8 mouse cellular contexts compared by ENCODE assay signal in genomic region chr17:45556514-45557245, GRCm38 (mm10). TPM values are rescaled to one million over a fixed set of nuclear protein-coding genes. Genes with fewer than 3 reads are reported as not detected.
DNase-seq lines count a peak whose midpoint lies in the region; ATAC-seq lines count a peak whose summit lies in the region.

No protein-coding gene starts in this region.

- peak overlapping the region; percentile 94 for H3K4me2 ChIP-seq in lung, embryonic 15.5 days
- H3K4me2 ChIP-seq in forebrain, embryonic 14.5 days (ENCODE audit: low read length) = peak overlapping the region; percentile 95
- H3K4me2 ChIP-seq in liver, embryonic 12.5 days = peak overlapping the region; percentile 84
- H3K4me2 ChIP-seq in stomach, embryonic 15.5 days = peak overlapping the region; percentile 95

- DNase-seq in lung, postnatal 25 days (ENCODE audit: low spot score) = no peak
- DNase-seq in forebrain, embryonic 14.5 days (ENCODE audit: low spot score) = no peak
- no peak for DNase-seq in layer of hippocampus, adult 11-12 months (ENCODE audit: low spot score)
- DNase-seq in left cerebral cortex, postnatal 4 days = no peak
- DNase-seq in layer of hippocampus, adult 18-20 months (ENCODE audit: low spot score in 2 of 2) = no peak

- peaks cover 28% of the 10 kb centered on the region for H3K27me3 ChIP-seq in lung, embryonic 15.5 days
- peaks cover 7% of the 10 kb centered on the region; the same call in 1 of the 2 replicates for H3K27me3 ChIP-seq in forebrain, embryonic 14.5 days (replicated peaks; ENCODE audit: control insufficient read depth, insufficient read depth, low read length)
- H3K27me3 ChIP-seq in liver, embryonic 12.5 days (replicated peaks) = peaks cover 53% of the 10 kb centered on the region
- peaks cover 10% of the 10 kb centered on the region for H3K27me3 ChIP-seq in stomach, embryonic 15.5 days (replicated peaks)

- intact Hi-C loops in left cerebral cortex, postnatal 4 days (cut with DNase I) = no loop called here

- H3K36me3 ChIP-seq in lung, embryonic 15.5 days = no peaks in the 10 kb centered on the region
- H3K36me3 ChIP-seq in forebrain, embryonic 14.5 days (ENCODE audit: control insufficient read depth, insufficient read depth, low read length) = no peaks in the 10 kb centered on the region
- H3K36me3 ChIP-seq in liver, embryonic 12.5 days = peaks cover 5% of the 10 kb centered on the region; the same call in 1 of the 2 replicates
- no peaks in the 10 kb centered on the region for H3K36me3 ChIP-seq in stomach, embryonic 15.5 days

- H3K4me1 ChIP-seq in lung, embryonic 15.5 days = peaks cover 10% of the 10 kb centered on the region
- H3K4me1 ChIP-seq in forebrain, embryonic 14.5 days (ENCODE audit: control insufficient read depth, insufficient read depth, low read length) = no peaks in the 10 kb centered on the region
- H3K4me1 ChIP-seq in liver, embryonic 12.5 days = peaks cover 31% of the 10 kb centered on the region
- H3K4me1 ChIP-seq in stomach, embryonic 15.5 days = peaks cover 10% of the 10 kb centered on the region; the same call in 1 of the 2 replicates

- no peak overlapping the region for H3K27ac ChIP-seq in lung, embryonic 15.5 days
- H3K27ac ChIP-seq in forebrain, embryonic 14.5 days (ENCODE audit: low read depth, low read length) = no peak overlapping the region
- H3K27ac ChIP-seq in liver, embryonic 12.5 days = no peak overlapping the region
- H3K27ac ChIP-seq in stomach, embryonic 15.5 days = no peak overlapping the region

- H3K9ac ChIP-seq in lung, embryonic 15.5 days = no peak overlapping the region
- H3K9ac ChIP-seq in forebrain, embryonic 14.5 days (ENCODE audit: low read length) = no peak overlapping the region
- peak overlapping the region; percentile 54; the same call in 1 of the 2 replicates for H3K9ac ChIP-seq in liver, embryonic 12.5 days
- H3K9ac ChIP-seq in stomach, embryonic 15.5 days = no peak overlapping the region

- H3K9me3 ChIP-seq in lung, embryonic 15.5 days = no peaks in the 10 kb centered on the region
- H3K9me3 ChIP-seq in forebrain, embryonic 14.5 days (replicated peaks; ENCODE audit: control insufficient read depth, low read length) = no peaks in the 10 kb centered on the region
- no peaks in the 10 kb centered on the region for H3K9me3 ChIP-seq in liver, embryonic 12.5 days (replicated peaks)
- no peaks in the 10 kb centered on the region for H3K9me3 ChIP-seq in stomach, embryonic 15.5 days

- H3K4me3 ChIP-seq in lung, embryonic 15.5 days = peak overlapping the region; percentile 55
- 0 out of 2 replicates have a peak overlapping the region, but pooled peaks have one; percentile 58 for H3K4me3 ChIP-seq in forebrain, embryonic 14.5 days (ENCODE audit: low read depth, low read length)
- peak overlapping the region; percentile 58 for H3K4me3 ChIP-seq in liver, embryonic 12.5 days
- H3K4me3 ChIP-seq in stomach, embryonic 15.5 days (replicated peaks) = peak overlapping the region; percentile 57

- ATAC-seq in lung, embryonic 15.5 days (ENCODE audit: borderline replicate concordance, extremely low read depth, low FRiP score, low TSS enrichment) = no peak
- no peak for ATAC-seq in forebrain, embryonic 14.5 days
- no peak for ATAC-seq in liver, embryonic 12.5 days
- ATAC-seq in stomach, embryonic 15.5 days (ENCODE audit: insufficient read depth, low FRiP score, low read depth) = no peak

- WGBS in lung, embryonic 15.5 days = 52% methylated on average over 3 of the region's 3 CpGs
- 73% methylated on average over 3 of the region's 3 CpGs for WGBS in forebrain, embryonic 14.5 days
- WGBS in liver, embryonic 12.5 days (ENCODE audit: insufficient replicate concordance) = 38% methylated on average over 3 of the region's 3 CpGs
- 74% methylated on average over 3 of the region's 3 CpGs for WGBS in stomach, embryonic 15.5 days

RNA-seq across cellular contexts. Expression of gene Nfkbie, which starts 1.2 kb away (rescaled TPM):
- polyA plus RNA-seq in lung, embryonic 15.5 days (2015; fragmentation: Nextera tagmentation; extraction: Ambion mirVana) = 3.0 and 5.0 TPM in 2 replicates
- 3.3 and 4.1 TPM in 2 replicates for polyA plus RNA-seq in forebrain, embryonic 14.5 days (2014; fragmentation: Nextera tagmentation; extraction: Ambion mirVana)
- 2.0 TPM in 2 replicates for polyA plus RNA-seq in liver, embryonic 12.5 days (2016; fragmentation: Nextera tagmentation; extraction: Ambion mirVana)
- polyA plus RNA-seq in stomach, embryonic 15.5 days (2015; fragmentation: Nextera tagmentation; extraction: Ambion mirVana) = 4.3 and 4.4 TPM in 2 replicates
- total RNA-seq in left cerebral cortex, postnatal 4 days (2021) = 1 to 10 TPM; 2.4 to 2.7 TPM
- 1 to 10 TPM; 2.3 to 2.5 TPM for total RNA-seq in layer of hippocampus, adult 18-20 months (2021)

RNA-seq across cellular contexts. Expression of gene Slc35b2, which starts 7.0 kb away (rescaled TPM):
- polyA plus RNA-seq in lung, embryonic 15.5 days (2015; fragmentation: Nextera tagmentation; extraction: Ambion mirVana) = 137 and 141 TPM in 2 replicates
- 99.4 and 102 TPM in 2 replicates for polyA plus RNA-seq in forebrain, embryonic 14.5 days (2014; fragmentation: Nextera tagmentation; extraction: Ambion mirVana)
- 69.1 and 72.5 TPM in 2 replicates for polyA plus RNA-seq in liver, embryonic 12.5 days (2016; fragmentation: Nextera tagmentation; extraction: Ambion mirVana)
- 115 and 131 TPM in 2 replicates for polyA plus RNA-seq in stomach, embryonic 15.5 days (2015; fragmentation: Nextera tagmentation; extraction: Ambion mirVana)
- 10 to 100 TPM; 39.2 to 40.2 TPM for total RNA-seq in left cerebral cortex, postnatal 4 days (2021)
- total RNA-seq in layer of hippocampus, adult 18-20 months (2021) = 10 to 100 TPM; 26.2 to 29.9 TPM

RNA-seq across cellular contexts. Expression of gene Tmem151b, which starts 7.2 kb away (rescaled TPM):
- polyA plus RNA-seq in lung, embryonic 15.5 days (2015; fragmentation: Nextera tagmentation; extraction: Ambion mirVana) = 1.7 and 2.0 TPM in 2 replicates
- 19.2 and 21.2 TPM in 2 replicates for polyA plus RNA-seq in forebrain, embryonic 14.5 days (2014; fragmentation: Nextera tagmentation; extraction: Ambion mirVana)
- polyA plus RNA-seq in liver, embryonic 12.5 days (2016; fragmentation: Nextera tagmentation; extraction: Ambion mirVana) = 0.30 and 0.31 TPM in 2 replicates
- polyA plus RNA-seq in stomach, embryonic 15.5 days (2015; fragmentation: Nextera tagmentation; extraction: Ambion mirVana) = 2.3 and 2.5 TPM in 2 replicates
- 10 to 100 TPM; 90.3 to 92.2 TPM for total RNA-seq in left cerebral cortex, postnatal 4 days (2021)
- total RNA-seq in layer of hippocampus, adult 18-20 months (2021) = 100 to 1,000 TPM; 112 to 119 TPM

RNA-seq across cellular contexts. Expression of gene Hsp90ab1, which starts 16.4 kb away (rescaled TPM):
- polyA plus RNA-seq in lung, embryonic 15.5 days (2015; fragmentation: Nextera tagmentation; extraction: Ambion mirVana) = 1,572 and 1,619 TPM in 2 replicates
- polyA plus RNA-seq in forebrain, embryonic 14.5 days (2014; fragmentation: Nextera tagmentation; extraction: Ambion mirVana) = 1,462 and 1,472 TPM in 2 replicates
- polyA plus RNA-seq in liver, embryonic 12.5 days (2016; fragmentation: Nextera tagmentation; extraction: Ambion mirVana) = 1,007 and 1,098 TPM in 2 replicates
- polyA plus RNA-seq in stomach, embryonic 15.5 days (2015; fragmentation: Nextera tagmentation; extraction: Ambion mirVana) = 1,532 and 1,551 TPM in 2 replicates
- total RNA-seq in left cerebral cortex, postnatal 4 days (2021) = 1,000 to 10,000 TPM; 1,680 to 1,682 TPM
- 1,000 to 10,000 TPM; 1,799 to 1,827 TPM for total RNA-seq in layer of hippocampus, adult 18-20 months (2021)

RNA-seq across cellular contexts. Expression of gene Tcte1, which starts 33.4 kb away (rescaled TPM):
- 0.82 and 0.94 TPM in 2 replicates for polyA plus RNA-seq in lung, embryonic 15.5 days (2015; fragmentation: Nextera tagmentation; extraction: Ambion mirVana)
- 5.7 and 8.5 TPM in 2 replicates for polyA plus RNA-seq in forebrain, embryonic 14.5 days (2014; fragmentation: Nextera tagmentation; extraction: Ambion mirVana)
- polyA plus RNA-seq in liver, embryonic 12.5 days (2016; fragmentation: Nextera tagmentation; extraction: Ambion mirVana) = 0.08 and 0.14 TPM in 2 replicates
- polyA plus RNA-seq in stomach, embryonic 15.5 days (2015; fragmentation: Nextera tagmentation; extraction: Ambion mirVana) = 0.12 and 0.36 TPM in 2 replicates
- total RNA-seq in left cerebral cortex, postnatal 4 days (2021) = under 1 TPM; 0.58 to 0.64 TPM
- 1 to 10 TPM in 1 of 2 experiments, under 1 TPM in 1; 0.91 to 1.6 TPM for total RNA-seq in layer of hippocampus, adult 18-20 months (2021)
